8 mouse cellular contexts compared by ENCODE assay signal in the genomic region with DNA sequence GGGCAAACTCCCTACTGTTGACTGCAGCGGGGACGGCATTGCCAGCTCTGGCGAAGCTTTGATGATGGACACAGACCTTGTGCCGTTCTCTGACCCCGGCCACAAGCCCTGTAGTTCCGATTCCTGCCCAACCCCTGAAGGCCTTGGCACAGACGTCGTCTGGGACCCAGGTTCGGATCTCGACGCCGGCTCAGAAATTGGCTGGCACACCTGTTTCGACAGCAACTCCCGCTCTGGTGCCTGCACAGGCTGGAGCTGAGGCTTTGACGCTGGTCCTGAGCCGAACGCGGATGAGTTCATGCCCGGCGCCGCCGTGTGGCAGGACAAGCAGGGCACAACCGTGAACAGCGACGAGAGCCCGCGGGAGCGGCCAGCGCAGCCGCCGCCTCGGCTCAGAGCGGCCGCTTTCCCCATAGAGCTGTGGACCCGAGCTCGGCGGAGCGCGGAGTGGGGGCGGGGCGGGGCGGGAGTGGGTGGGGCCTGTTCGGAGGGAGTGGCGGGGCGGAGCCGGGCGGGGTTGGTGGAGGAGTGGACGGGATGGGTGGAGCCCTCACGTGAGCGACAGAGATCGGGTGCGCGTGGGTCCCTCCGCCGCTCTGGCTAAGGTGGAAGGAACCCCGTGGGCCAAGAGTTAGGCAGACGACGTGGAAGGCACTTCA. TPM values are rescaled to one million over a fixed set of nuclear protein-coding genes. Genes with fewer than 3 reads are reported as not detected.
DNase-seq lines count a peak whose midpoint lies in the region; ATAC-seq lines count a peak whose summit lies in the region.

A gene (minus strand): TSS at position 450 of the 659 bp plus-strand sequence.

- 0 out of 2 replicates have a peak within 1 kb of the TSS, but pooled peaks have one; percentile 6 for H3K27ac ChIP-seq in intestine, embryonic 16.5 days (ENCODE audit: low read length)
- H3K27ac ChIP-seq in limb, embryonic 10.5 days = peak within 1 kb of the TSS; percentile 70
- H3K27ac ChIP-seq in midbrain, embryonic 11.5 days (ENCODE audit: low read depth, low read length) = no peak within 1 kb of the TSS

- peaks cover 6% of the 10 kb centered on the region; the same call in 1 of the 2 replicates for H3K4me1 ChIP-seq in intestine, embryonic 16.5 days (ENCODE audit: control insufficient read depth, insufficient read depth, low read length)
- peaks cover 13% of the 10 kb centered on the region for H3K4me1 ChIP-seq in limb, embryonic 10.5 days
- no peaks in the 10 kb centered on the region for H3K4me1 ChIP-seq in midbrain, embryonic 11.5 days (ENCODE audit: control insufficient read depth, insufficient read depth, low read length)

- peak within 1 kb of the TSS; percentile 55 for H3K4me3 ChIP-seq in intestine, embryonic 16.5 days (ENCODE audit: low read length)
- H3K4me3 ChIP-seq in limb, embryonic 10.5 days = peak within 1 kb of the TSS; percentile 61
- H3K4me3 ChIP-seq in midbrain, embryonic 11.5 days (ENCODE audit: low read depth, low read length) = peak within 1 kb of the TSS; percentile 43

- ATAC-seq in intestine, embryonic 16.5 days = peak; percentile 93
- ATAC-seq in midbrain, embryonic 11.5 days (ENCODE audit: low FRiP score) = peak; percentile 94

- peak within 1 kb of the TSS; percentile 72 for H3K9ac ChIP-seq in intestine, embryonic 16.5 days (ENCODE audit: low read depth, low read length)
- peak within 1 kb of the TSS; percentile 63 for H3K9ac ChIP-seq in midbrain, embryonic 11.5 days (ENCODE audit: low read length)

- WGBS in intestine, embryonic 16.5 days = 4% methylated on average over 52 of the region's 58 CpGs
- 5% methylated on average over 58 of the region's 58 CpGs for WGBS in limb, embryonic 10.5 days
- WGBS in midbrain, embryonic 11.5 days = 4% methylated on average over 51 of the region's 58 CpGs

- H3K4me2 ChIP-seq in intestine, embryonic 16.5 days (ENCODE audit: low read depth, low read length) = peak within 1 kb of the TSS; percentile 94
- H3K4me2 ChIP-seq in midbrain, embryonic 11.5 days = peak within 1 kb of the TSS; percentile 71

- H3K27me3 ChIP-seq in intestine, embryonic 16.5 days (replicated peaks; ENCODE audit: control insufficient read depth, insufficient read depth, low read length) = 0 out of 2 replicates have a peak, but pooled peaks cover 3% of the 10 kb centered on the region
- peaks cover 52% of the 10 kb centered on the region for H3K27me3 ChIP-seq in limb, embryonic 10.5 days (ENCODE audit: low read depth, poor library complexity, severe bottlenecking)
- peaks cover 11% of the 10 kb centered on the region for H3K27me3 ChIP-seq in midbrain, embryonic 11.5 days (ENCODE audit: control insufficient read depth, insufficient read depth, low read length)

- H3K9me3 ChIP-seq in intestine, embryonic 16.5 days (ENCODE audit: control insufficient read depth, low read length) = no peaks in the 10 kb centered on the region
- H3K9me3 ChIP-seq in limb, embryonic 10.5 days (replicated peaks) = no peaks in the 10 kb centered on the region
- no peaks in the 10 kb centered on the region for H3K9me3 ChIP-seq in midbrain, embryonic 11.5 days (ENCODE audit: control insufficient read depth, low read length)

- DNase-seq in adrenal gland, postnatal 10 days = peak; percentile 85
- DNase-seq in embryo, embryonic 10.5 days (ENCODE audit: low spot score) = peak; percentile 77
- peak; percentile 78 for DNase-seq in gastrocnemius, postnatal 25 days
- peak; percentile 93 for DNase-seq in limb, embryonic 10.5 days (ENCODE audit: low spot score)
- peak; percentile 97 for DNase-seq in midbrain, embryonic 11.5 days (ENCODE audit: low spot score, missing footprints)
- DNase-seq in right cerebral cortex, postnatal 4 days = peak; percentile 78
- DNase-seq in yolk sac, embryonic 10.5 days (ENCODE audit: low spot score) = peak; percentile 88

- H3K36me3 ChIP-seq in intestine, embryonic 16.5 days (ENCODE audit: control insufficient read depth, insufficient read depth, low read length) = no peaks in the 10 kb centered on the region
- no peaks in the 10 kb centered on the region for H3K36me3 ChIP-seq in limb, embryonic 10.5 days
- no peaks in the 10 kb centered on the region for H3K36me3 ChIP-seq in midbrain, embryonic 11.5 days (ENCODE audit: control insufficient read depth, insufficient read depth, low read length)

RNA-seq across cellular contexts. Expression of the gene that starts here (rescaled TPM):
- 1 to 10 TPM; 1.9 to 2.4 TPM for total RNA-seq in adrenal gland, postnatal 10 days (2021)
- under 1 TPM; 0.46 TPM for total RNA-seq in gastrocnemius, postnatal 25 days (2021)
- 0.28 and 0.45 TPM in 2 replicates for polyA plus RNA-seq in intestine, embryonic 16.5 days (2015; fragmentation: Nextera tagmentation; extraction: Ambion mirVana)
- polyA plus RNA-seq in limb, embryonic 10.5 days (2016; fragmentation: Nextera tagmentation; extraction: Ambion mirVana) = 0.23 and 0.34 TPM in 2 replicates
- 1.5 and 1.6 TPM in 2 replicates for polyA plus RNA-seq in midbrain, embryonic 11.5 days (2014; fragmentation: Nextera tagmentation; extraction: Ambion mirVana)

Comparison
In these comparisons a context has a peak if more than half of its experiments do, and no peak if none do; other contexts are left out.
1. Peak in DNase-seq in gastrocnemius, postnatal 25 days; RNA of the gene not detected or under 1 TPM.
2. Peak in ATAC-seq, H3K4me3 ChIP-seq, H3K27ac ChIP-seq, H3K9ac ChIP-seq and H3K4me2 ChIP-seq in intestine, embryonic 16.5 days; RNA of the gene not detected or under 1 TPM.
3. Peak in DNase-seq, H3K4me3 ChIP-seq and H3K27ac ChIP-seq in limb, embryonic 10.5 days; RNA of the gene not detected or under 1 TPM.